Mouse (Mus musculus): ENCODE data around the gene Fbln1.
A peak's percentile ranks its signal among the peaks of the same experiment; 100 is the strongest.

DNA sequence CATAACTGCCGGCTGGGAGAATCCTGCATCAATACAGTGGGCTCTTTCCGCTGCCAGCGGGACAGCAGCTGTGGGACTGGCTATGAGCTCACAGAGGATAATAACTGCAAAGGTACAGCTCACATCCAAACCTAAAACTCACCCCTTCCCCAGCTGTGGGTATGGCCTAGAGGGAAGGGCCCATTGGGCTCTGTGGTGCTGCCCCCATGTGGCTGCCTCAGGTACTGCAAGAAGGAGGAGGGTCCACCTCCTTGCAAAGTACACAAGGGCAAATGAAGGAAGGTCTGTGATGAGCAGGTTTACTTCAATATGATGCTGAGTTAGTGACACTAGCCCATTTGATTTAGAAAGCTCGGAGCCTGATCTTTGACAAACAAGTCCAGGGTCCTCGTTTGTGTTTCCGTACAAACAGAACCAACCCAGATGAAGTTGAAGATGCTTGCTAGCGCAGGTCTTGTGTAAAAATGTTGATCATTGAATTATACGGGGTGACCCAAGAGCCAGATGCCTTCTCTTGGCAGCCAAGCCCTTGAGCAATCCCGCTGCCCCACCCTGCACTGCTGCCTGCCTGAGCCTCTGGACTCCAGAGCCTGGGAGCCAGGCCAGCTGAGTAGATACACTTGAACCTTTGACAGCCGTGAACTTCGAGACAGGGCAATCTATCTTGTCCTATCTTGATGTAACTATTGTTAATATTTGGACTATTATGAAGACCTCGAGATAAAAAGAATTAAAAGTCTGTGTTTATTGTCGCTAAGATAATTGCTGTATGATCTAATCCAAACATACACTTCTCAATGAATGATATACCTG is 25.9 kb downstream of the Fbln1 start:
- TF ChIP-seq CTCF (IDR thresholded peaks at IDR 0.05; ENCODE audit: low read depth, low read length) (peak; percentile 83), POLR2A (IDR thresholded peaks at IDR 0.05; ENCODE audit: extremely low read depth, insufficient read depth, low read length) (no peak)
